Mouse (Mus musculus) bone marrow, adult 2 months (tissue): ENCODE data around the gene Itgb2l. TPM values are rescaled to one million over a fixed set of nuclear protein-coding genes. Genes with fewer than 3 reads are reported as not detected.
A peak's percentile ranks its signal among the peaks of the same experiment; 100 is the strongest.

ENCODE experiments used
- H3K27ac ChIP-seq: fragments of 200-500 bp; 2 replicates; pipeline ENCODE4 v1.5.1; 2012; ENCODE audit warnings: low read depth, mild to moderate bottlenecking, control low read depth, inconsistent platforms, low read length; ENCODE audit not compliant: control insufficient read depth, poor library complexity, insufficient read depth
- H3K4me1 ChIP-seq: fragments of 200-500 bp; 2 replicates; pipeline ENCODE4 v1.6.1; 2011; ENCODE audit warnings: low read length; ENCODE audit not compliant: control insufficient read depth, insufficient read depth
- H3K4me3 ChIP-seq: fragments of 200-500 bp; replicated peaks from 2 replicates; pipeline ENCODE3; 2011; ENCODE audit warnings: mild to moderate bottlenecking, low read depth, low read length, control low read depth; ENCODE audit not compliant: control insufficient read depth
- CTCF ChIP-seq: fragments of 200-500 bp; IDR thresholded peaks from 2 replicates; pipeline ENCODE4 v1.5.1; 2011; ENCODE audit warnings: low read length, control low read depth; ENCODE audit not compliant: control insufficient read depth, insufficient read depth
- POLR2A ChIP-seq: fragments of 200-500 bp; IDR thresholded peaks from 2 replicates; pipeline ENCODE4 v1.6.1; 2011; ENCODE audit warnings: low read depth, mild to moderate bottlenecking, control low read depth, low read length, borderline replicate concordance; ENCODE audit not compliant: control insufficient read depth
- WGBS: fragments of 180-500 bp; shearing (Covaris S2); methylation state at CpG from one replicate; pipeline ENCODE4 v1.1.7; 2018; 5-methylcytosine and 5-hydroxymethylcytosine counted together
- polyA plus RNA-seq: library from polyadenylated mRNA; stranded (reverse); fragments of >200 nt; gene quantifications from 2 replicates; pipeline ENCODE4 v1.2.4, GENCODE M21; 2011; ENCODE audit warnings: low replicate concordance; ENCODE audit not compliant: missing spikeins, insufficient read depth, insufficient read length

The Itgb2l gene
- polyA plus RNA-seq, 1 experiment: 48.7 TPM

GRCm38 (mm10) chr16:96439682-96440081, 3.7 kb downstream of the Itgb2l start:
- TF ChIP-seq CTCF (no peak), POLR2A (no peak)
- Histone ChIP-seq H3K27ac (peak overlapping the region; percentile 62), H3K4me1 (peaks cover 1% of the 10 kb centered on the region; the same call in 1 of the 2 replicates), H3K4me3 (peak overlapping the region; percentile 8)
- WGBS: 8% methylated on average over 4 of the region's 4 CpGs

- H3K4me3 ChIP-seq: peak overlapping the region; percentile 32
- H3K27ac ChIP-seq: peak overlapping the region; percentile 3
- H3K4me1 ChIP-seq: peaks cover 1% of the 10 kb centered on the region; the same call in 1 of the 2 replicates
- no peak for TF ChIP-seq CTCF
- TF ChIP-seq POLR2A: no peak
- WGBS: 70% methylated on average over 5 of the region's 5 CpGs
Measured at GRCm38 (mm10) chr16:96438946-96439345, 4.5 kb downstream of the Itgb2l start.

- 77% methylated on average over 3 of the region's 3 CpGs for WGBS
- peaks cover 1% of the 10 kb centered on the region; the same call in 1 of the 2 replicates for H3K4me1 ChIP-seq
- H3K27ac ChIP-seq: no peak overlapping the region
- TF ChIP-seq POLR2A (no peak), CTCF (no peak)
- H3K4me3 ChIP-seq: no peak overlapping the region
Measured at GRCm38 (mm10) chr16:96434024-96434785, 9.2 kb downstream of the Itgb2l start.

GRCm38 (mm10) chr16:96433266-96433665, 10.2 kb downstream of the Itgb2l start:
- TF ChIP-seq CTCF (no peak), POLR2A (no peak)
- WGBS: 77% methylated on average over 10 of the region's 10 CpGs
- no peaks in the 10 kb centered on the region for H3K4me1 ChIP-seq
- no peak overlapping the region for H3K27ac ChIP-seq
- no peak overlapping the region for H3K4me3 ChIP-seq

- WGBS: 71% methylated on average over 3 of the region's 3 CpGs
- H3K4me1 ChIP-seq: no peaks in the 10 kb centered on the region
- TF ChIP-seq POLR2A: no peak
- no peak for TF ChIP-seq CTCF
- H3K27ac ChIP-seq: no peak overlapping the region
- no peak overlapping the region for H3K4me3 ChIP-seq
Measured at GRCm38 (mm10) chr16:96429046-96429445, 14.4 kb downstream of the Itgb2l start.

GRCm38 (mm10) chr16:96426671-96427070, 16.7 kb downstream of the Itgb2l start:
- no peak overlapping the region for H3K4me3 ChIP-seq
- H3K4me1 ChIP-seq: no peaks in the 10 kb centered on the region
- TF ChIP-seq CTCF (no peak), POLR2A (no peak)
- WGBS: 76% methylated on average over 7 of the region's 7 CpGs
- no peak overlapping the region for H3K27ac ChIP-seq

GRCm38 (mm10) chr16:96425044-96425443, 18.4 kb downstream of the Itgb2l start:
- TF ChIP-seq CTCF (no peak), POLR2A (no peak)
- Histone ChIP-seq H3K4me1 (no peaks in the 10 kb centered on the region), H3K4me3 (no peak overlapping the region), H3K27ac (no peak overlapping the region)
- 80% methylated on average over 2 of the region's 2 CpGs for WGBS

- WGBS: 51% methylated on average over 4 of the region's 4 CpGs
- no peak for TF ChIP-seq CTCF
- no peak for TF ChIP-seq POLR2A
- Histone ChIP-seq H3K4me1 (no peaks in the 10 kb centered on the region), H3K4me3 (no peak overlapping the region), H3K27ac (no peak overlapping the region)
Measured at GRCm38 (mm10) chr16:96408064-96408465, 35.4 kb downstream of the Itgb2l start.
